Mouse (Mus musculus) cortical plate, adult 2 months (tissue): ENCODE measurements around the gene F2r.

Source experiments
- CTCF ChIP-seq: fragments of 200-500 bp; IDR thresholded peaks from 2 replicates; pipeline ENCODE4 v1.5.1; 2011; ENCODE audit warnings: mild to moderate bottlenecking, control low read depth, low read length; ENCODE audit not compliant: insufficient read depth; ENCODE audit errors: extremely low read depth
- POLR2A ChIP-seq: fragments of 200-500 bp; IDR thresholded peaks from 2 replicates; pipeline ENCODE4 v1.6.1; 2011; ENCODE audit warnings: mild to moderate bottlenecking, low read length, control low read depth; ENCODE audit not compliant: insufficient read depth; ENCODE audit errors: extremely low read depth

- TF ChIP-seq CTCF (no peak), POLR2A (no peak)
Measured at GRCm38 (mm10) chr13:95623042-95623441, 4.8 kb upstream of the F2r start.
